Mouse (Mus musculus): Measurements from ENCODE around the gene Elovl7.

The Elovl7 gene

DNA sequence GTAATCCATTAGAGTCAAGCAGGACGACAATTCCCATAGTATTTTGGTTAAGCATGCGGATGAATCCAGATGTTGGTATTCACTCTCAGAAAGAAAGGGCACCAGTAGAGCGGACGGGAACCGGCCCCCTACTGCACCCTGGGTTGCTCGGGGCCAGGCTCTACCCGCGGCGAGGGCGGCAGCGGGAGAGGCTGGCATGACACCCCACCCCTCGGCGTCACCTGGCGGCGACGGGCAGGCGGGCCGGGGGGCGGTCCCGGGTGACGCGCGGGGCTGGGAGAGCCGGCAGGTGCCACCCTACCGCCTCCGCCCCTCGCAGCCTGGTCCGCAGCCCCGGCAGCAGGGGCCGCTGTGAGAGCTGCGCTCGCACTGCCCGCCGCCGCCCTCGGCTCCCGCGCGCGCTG lies at the start of gene Elovl7:
TSS of gene Elovl7 (plus strand) at position 324 of the 404 bp plus-strand sequence.
- peak; percentile 38 for DNase-seq (ENCODE audit: low read depth, low spot score)

DNA sequence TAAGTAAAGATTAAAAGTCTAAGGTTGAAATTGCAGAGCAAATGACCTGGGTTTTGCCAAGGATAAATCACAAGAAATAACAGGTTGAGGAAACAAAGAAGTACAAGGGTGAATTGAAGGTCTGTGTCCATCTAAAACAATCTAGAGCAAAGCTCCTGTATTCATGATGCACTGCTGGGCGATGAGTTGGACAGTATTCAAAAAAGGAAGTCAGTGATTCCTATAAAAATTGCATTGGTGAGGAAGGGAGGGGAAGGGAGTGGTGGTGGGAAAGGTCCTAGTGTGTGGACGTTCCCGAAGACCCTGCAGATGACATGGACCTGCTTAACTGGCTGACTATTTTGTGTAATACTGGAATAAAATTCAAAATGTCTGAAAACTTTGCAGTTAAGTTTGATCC lies 49.6 kb upstream of the Elovl7 start:
- no peak for DNase-seq (ENCODE audit: low read depth, low spot score)

DNA sequence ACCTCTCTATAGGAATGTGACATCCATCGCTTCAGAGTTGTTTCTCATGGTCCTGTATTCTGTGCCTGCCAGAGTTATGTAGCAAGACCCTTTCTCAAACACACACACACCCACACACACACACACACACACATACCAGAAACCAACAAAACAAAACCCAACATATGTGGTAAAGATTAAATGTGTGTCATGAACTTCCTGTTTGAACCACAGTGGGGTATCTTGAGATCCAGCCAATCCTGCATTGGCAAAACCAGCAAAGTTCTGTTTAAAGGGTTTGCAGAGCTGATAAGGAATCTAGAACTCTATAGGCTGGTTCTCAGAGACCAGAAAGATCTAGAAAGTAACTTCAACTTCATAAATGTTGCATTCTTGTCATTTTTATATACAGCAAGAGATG lies 44.2 kb upstream of the Elovl7 start:
- no peak for DNase-seq (ENCODE audit: low read depth, low spot score)

DNA sequence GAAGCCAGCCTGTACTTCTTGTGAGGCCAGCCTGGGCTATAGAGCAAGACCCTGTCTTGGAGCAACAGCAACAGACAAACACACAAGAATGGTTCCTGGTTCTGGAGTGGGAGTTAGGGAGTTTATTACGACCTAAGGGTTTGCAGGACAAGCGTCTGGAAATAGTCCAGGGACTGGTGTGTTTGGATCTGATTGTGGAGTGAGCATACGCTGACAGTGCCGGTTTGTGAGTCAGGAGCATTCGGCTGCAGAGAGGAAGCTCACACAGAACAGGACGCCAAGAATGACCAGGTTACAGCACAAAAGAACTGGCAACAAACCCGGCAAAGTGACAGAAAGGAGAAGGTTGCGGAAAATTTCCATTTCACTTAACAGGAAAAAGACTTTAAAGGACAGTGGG lies 43.7 kb upstream of the Elovl7 start:
- DNase-seq (ENCODE audit: low read depth, low spot score): no peak

DNA sequence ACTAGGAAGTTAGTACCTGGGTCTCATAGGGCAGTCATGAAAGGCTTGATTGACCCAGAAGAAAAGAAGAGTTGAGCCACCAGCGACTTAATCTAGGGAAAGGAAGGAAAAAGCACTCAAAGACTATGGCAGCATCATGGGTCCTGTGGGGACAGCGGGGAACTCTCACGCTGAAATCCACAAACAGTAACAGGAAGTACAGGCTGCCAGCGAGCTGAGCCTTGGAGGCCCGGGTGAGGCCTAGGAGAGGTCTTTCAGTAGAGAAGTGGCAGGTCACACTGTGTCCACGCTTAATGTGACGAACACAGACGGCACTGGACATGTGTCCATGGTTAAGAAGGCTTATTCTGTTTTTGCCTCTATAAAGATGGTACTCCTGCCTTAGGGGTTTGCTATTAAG lies 34.6 kb upstream of the Elovl7 start:
- DNase-seq (ENCODE audit: low read depth, low spot score): no peak

DNA sequence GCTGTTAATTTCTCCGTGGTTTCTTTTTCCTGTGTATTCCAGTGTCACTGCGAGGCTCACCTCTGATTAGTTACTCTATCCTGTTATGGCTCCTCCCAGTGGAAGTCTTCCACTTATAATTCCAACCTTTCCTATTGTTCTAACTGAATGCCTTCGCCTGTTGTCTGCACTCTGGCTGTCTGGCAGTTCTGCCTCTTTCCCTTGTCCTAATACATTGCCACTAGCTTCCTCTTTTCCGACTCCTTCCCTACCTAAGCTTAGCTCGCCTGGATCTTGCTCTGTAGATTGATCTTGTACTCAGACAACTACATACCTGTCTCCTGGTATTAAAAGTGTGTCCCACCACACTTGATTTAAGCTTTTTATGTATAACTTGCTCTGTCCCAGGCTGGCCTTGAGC lies 33.4 kb upstream of the Elovl7 start:
- DNase-seq (ENCODE audit: low read depth, low spot score): no peak

DNA sequence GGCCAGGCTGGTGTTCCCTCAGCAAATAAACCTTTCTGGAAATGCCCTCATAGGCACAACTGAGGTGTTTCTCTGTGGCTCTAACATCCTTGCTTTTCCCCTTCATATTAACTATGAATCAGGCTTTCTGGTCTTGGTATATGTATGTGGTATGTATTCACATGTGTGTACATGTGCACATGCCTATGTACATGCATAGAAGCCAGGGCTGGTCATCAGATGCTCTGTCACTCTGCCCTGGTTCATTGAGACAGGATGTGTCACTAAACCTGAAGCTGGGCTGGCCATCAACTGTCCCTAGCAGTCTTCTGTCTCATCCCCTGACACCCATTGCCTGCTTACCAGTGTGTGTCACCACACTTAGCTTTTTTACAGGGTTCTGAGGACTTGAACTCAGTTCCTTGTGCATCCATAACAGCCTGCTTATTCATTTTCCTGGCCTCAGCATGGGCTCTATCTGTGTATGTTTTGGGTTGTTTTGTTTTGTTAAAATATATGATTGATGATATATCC lies 29.4 kb upstream of the Elovl7 start:
- DNase-seq (ENCODE audit: low read depth, low spot score): no peak

DNA sequence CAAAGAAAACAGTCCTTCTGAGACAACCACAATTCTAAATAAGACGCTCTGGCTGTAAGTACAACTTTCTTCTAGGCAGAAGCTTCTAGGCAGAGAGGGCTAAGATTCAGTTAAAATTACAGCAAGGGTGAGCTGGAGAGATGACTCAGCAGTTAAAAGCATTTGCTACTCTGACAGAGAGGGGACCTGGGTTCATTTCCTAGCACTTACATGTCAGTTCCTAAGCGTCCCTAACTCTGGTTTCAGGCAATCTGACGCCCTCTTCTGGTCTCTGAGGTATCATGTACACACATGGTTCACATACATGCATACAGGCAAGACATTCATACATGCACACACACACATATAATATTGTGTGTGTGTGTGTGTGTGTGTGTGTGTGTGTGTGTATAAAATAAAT lies 28.7 kb upstream of the Elovl7 start:
- DNase-seq (ENCODE audit: low read depth, low spot score): no peak

DNA sequence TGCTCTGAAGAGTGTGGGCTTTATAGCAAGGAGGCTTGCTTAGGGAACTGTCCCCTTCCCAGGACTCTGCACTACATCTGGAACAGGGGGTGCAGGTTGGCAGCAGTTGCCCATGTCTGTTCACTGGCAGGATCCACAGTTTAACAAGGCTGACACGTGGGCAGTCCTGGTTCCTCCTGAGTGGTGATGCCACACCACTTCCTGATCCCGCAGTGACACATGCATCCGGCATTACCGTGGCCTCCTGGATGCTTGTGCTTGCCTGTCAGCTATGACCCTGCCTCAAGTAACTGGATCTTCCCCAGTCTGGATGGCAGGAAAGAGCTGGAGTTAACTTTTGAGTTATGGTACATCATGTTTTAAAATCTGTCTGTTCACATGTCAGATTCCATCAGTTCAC lies 26.2 kb upstream of the Elovl7 start:
- DNase-seq (ENCODE audit: low read depth, low spot score): no peak

DNA sequence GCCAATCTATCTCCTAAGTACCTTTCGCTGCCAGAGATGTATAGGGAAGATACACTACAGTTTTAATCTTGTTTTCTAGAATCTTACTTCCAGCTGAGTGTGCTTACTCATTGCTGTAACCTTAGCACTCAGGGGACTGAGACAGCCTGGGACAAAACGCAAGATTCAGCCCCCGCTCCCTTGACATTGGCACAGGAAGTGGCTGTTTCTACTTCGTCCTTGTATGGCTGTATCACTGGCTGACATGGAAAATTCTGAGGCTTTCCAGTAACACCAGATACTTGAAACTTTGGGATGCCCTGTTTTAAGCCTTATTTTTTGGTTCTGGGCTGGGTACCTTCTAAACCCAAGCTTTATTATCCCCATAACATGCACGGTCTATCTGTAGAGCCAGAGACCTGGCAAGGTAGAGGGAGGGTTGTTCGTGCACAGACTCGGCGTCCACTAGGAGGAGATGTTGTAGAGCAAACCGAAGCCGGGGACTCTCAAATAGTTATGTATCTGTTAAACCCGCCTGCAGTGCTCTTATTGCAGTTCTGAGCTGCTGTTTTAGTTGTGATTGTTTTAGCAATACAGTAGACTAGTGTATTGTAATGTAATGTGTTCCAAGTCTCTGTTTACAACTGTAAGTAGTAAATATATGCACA lies 23.0 kb upstream of the Elovl7 start:
- peak; percentile 50 for DNase-seq (ENCODE audit: low read depth, low spot score)

DNA sequence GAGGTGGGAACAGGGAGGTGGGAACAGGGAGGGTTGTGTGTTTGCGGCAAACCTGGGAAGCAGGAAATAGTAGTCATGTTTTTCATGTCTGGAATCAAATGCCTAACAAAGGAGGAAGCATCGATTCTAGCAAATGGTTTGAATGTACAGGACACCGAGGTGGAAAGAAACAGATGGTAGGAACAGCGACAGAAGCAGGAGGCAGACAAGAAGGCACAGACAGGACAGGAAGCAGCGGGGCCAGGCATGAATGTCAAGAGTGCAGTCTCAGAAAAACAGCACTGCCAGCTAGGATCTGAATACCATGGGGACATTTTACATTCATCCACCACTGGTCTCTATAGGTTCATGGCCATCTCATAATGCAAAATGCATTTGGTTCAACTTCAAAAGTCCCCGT lies 18.7 kb upstream of the Elovl7 start:
- DNase-seq (ENCODE audit: low read depth, low spot score): no peak

DNA sequence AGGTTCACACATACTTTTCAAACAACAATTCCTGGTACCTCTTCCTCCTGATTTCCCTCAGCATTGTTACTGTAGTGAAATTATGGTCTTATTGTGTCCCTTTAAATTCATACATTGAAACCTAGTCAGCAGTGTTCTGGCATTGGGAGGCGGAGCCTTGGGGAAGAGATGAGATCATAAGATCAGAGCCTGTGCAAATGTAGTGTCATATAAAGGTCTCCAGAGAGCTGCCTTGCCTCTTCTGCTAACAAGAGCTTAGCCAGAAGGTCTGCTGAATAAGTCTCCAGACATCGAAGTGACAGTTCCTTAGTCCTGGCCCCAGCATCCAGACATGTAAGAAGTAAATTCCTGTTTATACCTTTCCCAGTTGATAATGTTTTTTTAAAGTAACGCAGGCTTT lies 9.3 kb upstream of the Elovl7 start:
- no peak for DNase-seq (ENCODE audit: low read depth, low spot score)

DNA sequence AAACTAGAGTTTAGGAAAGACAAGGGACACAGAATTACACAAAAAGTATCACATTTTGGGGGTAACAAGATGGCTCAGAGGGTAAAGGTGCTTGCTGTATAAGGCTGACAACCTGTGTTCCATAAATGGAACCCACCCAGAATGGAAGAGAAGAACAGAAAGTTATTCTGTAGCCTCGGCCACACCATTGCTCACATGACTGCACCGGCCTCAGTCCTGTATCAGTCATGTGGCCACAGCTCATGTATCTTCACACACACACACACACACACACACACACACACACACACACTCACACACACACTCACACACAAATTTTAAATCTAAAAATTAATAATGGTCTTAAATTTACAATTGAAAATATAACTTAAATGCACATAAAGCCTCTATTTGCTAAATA lies 6.8 kb upstream of the Elovl7 start:
- no peak for DNase-seq (ENCODE audit: low read depth, low spot score)

DNA sequence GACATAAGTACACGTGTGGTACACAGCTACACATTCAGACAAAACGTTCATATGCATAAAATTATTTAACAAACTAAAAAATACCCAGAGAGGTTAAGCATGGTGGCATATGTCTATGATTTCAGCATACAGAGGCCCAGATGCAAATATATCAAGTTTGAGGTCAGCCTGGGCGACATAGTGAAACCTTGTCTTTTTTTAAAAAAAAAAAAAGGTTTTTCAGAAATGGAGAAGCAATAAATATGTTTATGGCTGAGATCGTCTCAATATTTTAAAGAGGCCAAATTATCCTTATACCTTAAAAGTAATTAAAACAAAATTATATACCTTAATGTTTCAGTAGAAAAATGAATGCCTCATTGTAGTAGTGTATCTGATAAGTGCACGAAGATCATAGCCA lies 6.1 kb upstream of the Elovl7 start:
- no peak for DNase-seq (ENCODE audit: low read depth, low spot score)

DNA sequence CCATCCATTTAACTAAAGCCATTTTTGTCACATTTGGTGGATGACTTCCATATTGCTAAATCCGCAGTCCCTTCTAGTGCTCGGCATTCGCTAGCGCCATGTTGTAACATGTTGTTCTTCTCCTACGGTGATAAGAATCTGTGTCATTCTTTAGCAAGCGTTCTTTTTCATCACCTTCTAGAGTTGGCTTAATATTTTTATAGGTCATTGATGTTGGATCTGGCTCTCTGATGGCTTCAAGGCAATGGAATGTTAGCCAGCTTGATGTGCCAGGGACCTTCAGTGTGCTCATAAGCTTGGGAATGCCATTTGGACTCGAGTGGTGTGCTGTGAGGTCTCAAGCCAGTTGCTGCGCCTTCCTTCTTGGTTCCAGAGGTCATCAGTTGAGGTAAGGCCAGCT lies 3.2 kb upstream of the Elovl7 start:
- no peak for DNase-seq (ENCODE audit: low read depth, low spot score)

DNA sequence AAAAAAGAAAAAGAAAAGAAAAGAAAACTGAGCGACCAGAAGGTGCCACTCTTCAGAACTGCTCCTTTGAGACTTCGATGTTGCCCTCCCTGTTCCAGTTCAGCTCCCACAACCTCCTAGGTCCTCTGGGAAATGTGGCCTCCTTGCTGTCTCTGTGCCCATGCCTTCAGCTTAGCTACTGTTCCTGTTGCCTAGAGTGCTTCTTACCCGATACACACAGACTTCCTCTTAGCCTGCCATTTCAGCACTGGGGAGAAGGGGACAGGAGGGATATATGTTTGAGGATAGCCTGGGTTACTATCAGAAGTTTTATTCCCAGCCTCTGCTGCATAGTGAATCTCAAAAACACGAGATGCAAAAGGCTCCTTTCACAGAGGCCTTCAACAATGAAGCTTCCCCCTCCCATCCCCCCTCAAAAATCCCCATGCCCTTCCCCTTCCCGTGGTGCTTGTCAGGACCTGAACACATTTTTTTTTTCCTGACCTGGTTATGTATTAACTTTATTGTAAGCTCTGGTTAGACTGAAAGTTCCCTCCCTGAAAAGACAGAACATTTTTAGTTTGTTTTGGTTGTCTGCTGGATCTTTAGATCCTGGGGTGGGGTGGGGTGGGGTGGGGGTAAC lies 1.7 kb upstream of the Elovl7 start:
- no peak for DNase-seq (ENCODE audit: low read depth, low spot score)

DNA sequence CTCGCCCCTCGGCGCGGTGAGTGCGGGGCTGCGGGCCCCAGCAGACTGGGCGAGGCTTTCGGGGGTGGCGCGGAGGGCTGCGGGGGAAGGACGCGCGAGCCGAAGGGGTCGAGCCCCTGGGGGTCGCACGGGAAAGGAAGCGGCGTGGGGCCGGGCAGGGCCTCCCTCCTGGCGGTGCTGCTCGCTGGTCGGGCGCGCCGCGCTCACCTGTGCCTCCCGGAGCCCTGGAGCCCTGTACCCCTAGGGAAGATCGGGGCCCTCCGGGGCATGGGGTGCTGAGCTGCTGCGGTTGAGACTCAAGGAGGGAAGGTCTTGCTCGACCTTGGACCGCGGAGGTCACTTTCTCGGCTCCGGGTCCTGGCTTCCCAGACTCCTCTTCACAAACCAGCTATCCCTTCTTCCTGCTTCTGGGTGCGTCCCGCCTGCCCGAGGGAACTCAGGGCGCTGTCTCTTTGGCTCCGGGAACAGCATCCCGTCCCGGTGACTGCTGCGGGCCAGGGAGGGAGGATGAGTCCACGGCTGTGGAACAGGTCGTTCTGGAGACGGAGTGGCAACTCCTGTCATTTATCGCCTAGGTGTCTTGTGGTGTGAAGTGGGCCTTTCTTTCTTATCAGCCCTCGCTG lies 392 bp downstream of the Elovl7 start:
- DNase-seq (ENCODE audit: low read depth, low spot score): peak; percentile 11

DNA sequence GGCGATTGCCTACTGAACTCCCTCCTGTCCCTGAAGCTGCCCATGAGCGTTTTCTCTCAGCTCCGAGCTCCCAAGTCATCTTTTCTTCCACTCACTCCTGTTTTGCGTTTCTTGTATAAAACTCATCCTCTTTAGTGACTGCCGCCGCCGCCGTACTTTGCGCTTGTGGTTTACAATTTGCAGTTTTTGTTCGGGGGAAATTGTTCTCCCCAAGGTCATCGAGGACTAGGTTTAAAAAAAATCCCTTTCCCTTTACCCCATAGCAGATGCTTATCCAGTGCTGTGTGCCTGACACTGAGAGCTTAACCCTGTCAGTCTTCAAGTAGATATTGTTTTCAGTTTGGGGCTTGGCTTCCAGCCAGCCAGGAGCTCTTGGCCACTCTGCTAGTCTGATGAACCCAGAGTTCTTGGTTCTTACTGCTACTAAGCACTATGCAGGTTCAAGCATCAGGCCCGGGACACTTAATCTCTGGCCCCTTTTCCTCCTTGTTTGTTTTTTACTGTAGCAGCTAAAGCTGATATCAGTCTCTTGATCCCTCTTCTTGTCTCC lies 1.1 kb downstream of the Elovl7 start:
- peak; percentile 7 for DNase-seq (ENCODE audit: low read depth, low spot score)

DNA sequence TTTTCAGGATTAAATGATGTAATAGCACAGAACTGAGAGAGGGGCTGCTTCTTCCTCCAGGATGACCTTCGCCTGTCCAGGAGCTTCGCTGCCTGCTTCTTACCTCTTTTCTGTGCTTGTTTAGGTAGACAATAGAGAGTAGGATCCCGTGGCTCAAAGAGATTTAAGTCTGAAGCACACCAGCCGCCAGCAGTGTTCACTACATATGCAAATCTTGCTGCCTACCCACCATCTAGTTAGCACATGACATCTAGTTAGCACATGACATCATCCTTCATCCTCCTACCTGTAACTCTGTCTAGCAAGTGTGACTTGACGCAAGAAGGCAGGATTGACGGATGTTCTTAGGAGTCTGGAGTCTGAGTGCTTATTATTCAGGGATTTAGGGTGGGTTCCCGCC lies 5.6 kb downstream of the Elovl7 start:
- DNase-seq (ENCODE audit: low read depth, low spot score): no peak

DNA sequence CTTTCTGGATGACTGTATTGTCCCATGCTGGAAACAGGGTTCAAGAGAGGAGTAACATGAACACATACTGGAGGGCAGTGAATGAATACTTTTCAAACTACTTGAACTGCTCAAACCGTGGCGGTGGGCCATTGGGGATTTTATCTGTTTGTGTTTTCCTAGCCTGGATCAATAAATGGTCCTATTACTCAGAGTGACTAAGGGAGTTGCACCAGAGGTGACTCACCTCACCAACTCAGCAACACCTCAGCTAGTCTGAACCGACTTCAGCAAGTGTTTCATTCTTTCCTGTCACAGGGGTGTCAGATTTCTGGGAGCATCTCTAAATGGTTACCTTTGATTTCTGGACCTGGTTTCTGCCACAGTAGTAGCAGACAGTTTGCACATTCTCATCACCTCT lies 15.0 kb downstream of the Elovl7 start:
- no peak for DNase-seq (ENCODE audit: low read depth, low spot score)

DNA sequence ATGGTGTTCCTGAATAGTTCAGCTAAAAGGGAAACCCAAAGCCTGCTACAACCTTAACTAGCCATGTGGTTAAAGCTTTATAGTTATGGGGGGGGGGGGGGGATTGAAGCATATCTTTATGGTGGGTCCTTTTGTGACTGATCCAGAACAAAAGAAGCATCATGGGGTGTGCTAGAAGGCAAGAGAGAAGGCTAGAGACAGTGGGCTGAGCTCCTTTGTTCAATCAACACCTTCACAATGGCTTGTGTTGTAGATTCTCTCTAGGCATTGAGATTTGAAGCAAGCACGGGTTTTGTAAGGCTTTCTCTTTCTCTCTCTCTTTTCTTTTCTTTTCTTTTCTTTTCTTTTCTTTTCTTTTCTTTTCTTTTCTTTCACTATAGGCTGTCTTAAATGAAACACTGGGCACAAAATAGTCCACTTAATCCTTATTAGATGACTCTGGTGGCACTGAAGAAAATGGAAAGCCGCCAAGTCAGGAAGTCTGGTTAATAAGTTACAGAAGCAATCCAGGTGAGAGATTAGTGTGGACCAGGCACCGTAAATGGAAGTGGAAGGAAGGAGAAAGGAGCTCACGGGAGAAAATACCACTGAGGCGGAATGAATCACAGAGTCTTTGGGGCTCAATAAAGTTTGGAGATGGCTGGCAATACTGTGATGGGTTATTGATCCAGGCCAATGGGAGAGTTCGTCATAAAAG lies 15.6 kb downstream of the Elovl7 start:
- no peak for DNase-seq (ENCODE audit: low read depth, low spot score)

DNA sequence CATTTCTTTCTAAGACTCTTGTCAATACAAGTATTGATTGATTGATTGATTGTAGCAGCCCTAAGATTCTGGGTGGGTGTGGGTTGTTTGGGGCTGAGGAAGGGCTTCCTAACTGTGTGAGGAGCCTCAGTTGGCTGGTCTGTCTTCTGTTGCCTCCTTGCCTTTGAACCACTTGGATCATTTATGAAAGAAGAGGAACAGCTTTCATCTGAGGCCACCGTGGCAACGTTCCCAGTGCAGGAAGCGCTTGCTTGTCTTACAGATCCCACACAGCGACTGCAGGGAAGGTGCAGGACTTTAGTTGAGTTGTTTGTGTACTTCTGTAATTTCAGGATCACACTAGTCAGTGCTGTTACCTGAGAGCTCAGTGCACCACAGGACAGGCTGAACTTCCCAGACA lies 25.8 kb downstream of the Elovl7 start:
- no peak for DNase-seq (ENCODE audit: low read depth, low spot score)
